Mouse (Mus musculus): Measurements from ENCODE around the gene Tmem189.

Tmem189 gene

GRCm38 (mm10) chr2:167702126-167702525 is 12.5 kb upstream of the Tmem189 start:
- no peak for DNase-seq (ENCODE audit: extremely low spot score, low read depth, low spot score)

GRCm38 (mm10) chr2:167701472-167701871 is 11.8 kb upstream of the Tmem189 start:
- DNase-seq (ENCODE audit: extremely low spot score, low read depth, low spot score) = no peak

GRCm38 (mm10) chr2:167700018-167700417 is 10.4 kb upstream of the Tmem189 start:
- DNase-seq (ENCODE audit: extremely low spot score, low read depth, low spot score) = no peak

GRCm38 (mm10) chr2:167697902-167698301 is 8.3 kb upstream of the Tmem189 start:
- DNase-seq (ENCODE audit: extremely low spot score, low read depth, low spot score) = no peak

GRCm38 (mm10) chr2:167696143-167696542 is 6.5 kb upstream of the Tmem189 start:
- no peak for DNase-seq (ENCODE audit: extremely low spot score, low read depth, low spot score)

- DNase-seq (ENCODE audit: extremely low spot score, low read depth, low spot score) = no peak
Measured at GRCm38 (mm10) chr2:167695491-167695890, 5.9 kb upstream of the Tmem189 start.

GRCm38 (mm10) chr2:167694963-167695362 is 5.3 kb upstream of the Tmem189 start:
- no peak for DNase-seq (ENCODE audit: extremely low spot score, low read depth, low spot score)

- DNase-seq (ENCODE audit: extremely low spot score, low read depth, low spot score) = no peak
Measured at GRCm38 (mm10) chr2:167694244-167694643, 4.6 kb upstream of the Tmem189 start.

- DNase-seq (ENCODE audit: extremely low spot score, low read depth, low spot score) = no peak
Measured at GRCm38 (mm10) chr2:167693540-167693939, 3.9 kb upstream of the Tmem189 start.

- DNase-seq (ENCODE audit: extremely low spot score, low read depth, low spot score) = no peak
Measured at GRCm38 (mm10) chr2:167692831-167693230, 3.2 kb upstream of the Tmem189 start.

- no peak for DNase-seq (ENCODE audit: extremely low spot score, low read depth, low spot score)
Measured at GRCm38 (mm10) chr2:167691871-167692661, 2.4 kb upstream of the Tmem189 start.

- no peak for DNase-seq (ENCODE audit: extremely low spot score, low read depth, low spot score)
Measured at GRCm38 (mm10) chr2:167691410-167691809, 1.8 kb upstream of the Tmem189 start.

- DNase-seq (ENCODE audit: extremely low spot score, low read depth, low spot score) = no peak
Measured at GRCm38 (mm10) chr2:167690962-167691311, 1.3 kb upstream of the Tmem189 start.

GRCm38 (mm10) chr2:167690219-167690961 is 768 bp upstream of the Tmem189 start:
- DNase-seq (ENCODE audit: extremely low spot score, low read depth, low spot score) = no peak

- DNase-seq (ENCODE audit: extremely low spot score, low read depth, low spot score) = no peak
Measured at GRCm38 (mm10) chr2:167688498-167689451, 847 bp downstream of the Tmem189 start, which contains the start of gene Cebpb. TSS of gene Cebpb (plus strand) at chr2:167688915.

GRCm38 (mm10) chr2:167688126-167688497 is 1.5 kb downstream of the Tmem189 start:
- no peak for DNase-seq (ENCODE audit: extremely low spot score, low read depth, low spot score)

GRCm38 (mm10) chr2:167687651-167688101 is 1.9 kb downstream of the Tmem189 start:
- no peak for DNase-seq (ENCODE audit: extremely low spot score, low read depth, low spot score)

GRCm38 (mm10) chr2:167687250-167687586 is 2.4 kb downstream of the Tmem189 start:
- no peak for DNase-seq (ENCODE audit: extremely low spot score, low read depth, low spot score)

GRCm38 (mm10) chr2:167686382-167687249 is 3.0 kb downstream of the Tmem189 start:
- DNase-seq (ENCODE audit: extremely low spot score, low read depth, low spot score) = no peak

- no peak for DNase-seq (ENCODE audit: extremely low spot score, low read depth, low spot score)
Measured at GRCm38 (mm10) chr2:167685865-167686264, 3.8 kb downstream of the Tmem189 start.

Data from hindlimb bud, embryonic 11.5 days (tissue).